Mouse (Mus musculus): ENCODE measurements around the gene Cdk14.

- TF ChIP-seq CTCF (IDR thresholded peaks at IDR 0.05; ENCODE audit: borderline replicate concordance, insufficient read depth, low read depth, low read length), result no peak
- no peak for TF ChIP-seq POLR2A (IDR thresholded peaks at IDR 0.05; ENCODE audit: borderline replicate concordance, insufficient read depth, low read length)
These were observed 586.2 kb downstream of the Cdk14 start for GRCm38 (mm10) chr5:4833940-4834339.

Measured in cerebellum, adult 2 months (tissue).